Mouse (Mus musculus) small intestine, adult 2 months (tissue): ENCODE measurements around the gene Msantd3. TPM values are rescaled to one million over a fixed set of nuclear protein-coding genes. Genes with fewer than 3 reads are reported as not detected.
A peak's percentile ranks its signal among the peaks of the same experiment; 100 is the strongest.

Experiments
- H3K27ac ChIP-seq: fragments of 200-500 bp; 2 replicates; pipeline ENCODE4 v1.5.1; 2012; ENCODE audit warnings: low read depth, low read length, control low read depth, inconsistent platforms; ENCODE audit not compliant: insufficient read depth
- H3K27me3 ChIP-seq: fragments of 200-500 bp; 2 replicates; pipeline ENCODE4 v1.6.1; 2012; ENCODE audit warnings: mild to moderate bottlenecking, moderate library complexity, low read length, inconsistent platforms; ENCODE audit not compliant: control insufficient read depth, insufficient read depth
- H3K36me3 ChIP-seq: fragments of 200-500 bp; 2 replicates; pipeline ENCODE4 v1.6.1; 2012; ENCODE audit warnings: mild to moderate bottlenecking, low read length, control low read depth, inconsistent platforms; ENCODE audit not compliant: control insufficient read depth, insufficient read depth
- H3K4me1 ChIP-seq: fragments of 200-500 bp; 2 replicates; pipeline ENCODE4 v1.6.1; 2012; ENCODE audit warnings: low read length, inconsistent platforms, mixed read lengths; ENCODE audit not compliant: control insufficient read depth, insufficient read depth, insufficient read length
- H3K4me3 ChIP-seq: fragments of 200-500 bp; 2 replicates; pipeline ENCODE4 v1.5.1; 2012; ENCODE audit warnings: low read depth, mild to moderate bottlenecking, control low read depth, inconsistent platforms, low read length, moderate library complexity
- CTCF ChIP-seq: fragments of 200-500 bp; IDR thresholded peaks from 2 replicates; pipeline ENCODE4 v1.5.1; 2012; ENCODE audit warnings: low read depth, mild to moderate bottlenecking, control low read depth, inconsistent platforms, low read length, moderate library complexity, mixed read lengths; ENCODE audit not compliant: insufficient replicate concordance, insufficient read length; ENCODE audit errors: extremely low read depth
- POLR2A ChIP-seq: fragments of 200-500 bp; IDR thresholded peaks from 2 replicates; pipeline ENCODE4 v1.6.1; 2012; ENCODE audit warnings: low read depth, mild to moderate bottlenecking, control low read depth, inconsistent platforms, low read length, moderate library complexity
- WGBS: fragments of 180-500 bp; shearing (Covaris S2); methylation state at CpG from one replicate; pipeline ENCODE4 v1.1.7; 2018; 5-methylcytosine and 5-hydroxymethylcytosine counted together
- polyA plus RNA-seq: library from polyadenylated mRNA; depleted of rRNA; stranded (reverse); fragments of >200 nt; gene quantifications from 2 replicates; pipeline ENCODE4 v1.2.3, GENCODE M21; 2012

Msantd3 gene
- polyA plus RNA-seq, 1 experiment: 0.58 TPM

- no peak for TF ChIP-seq CTCF
- TF ChIP-seq POLR2A: no peak
- 92% methylated on average over 5 of the region's 5 CpGs for WGBS
- H3K4me3 ChIP-seq: no peak overlapping the region
- H3K4me1 ChIP-seq: 0 out of 2 replicates have a peak, but pooled peaks cover 2% of the 10 kb centered on the region
- no peak overlapping the region for H3K27ac ChIP-seq
- H3K36me3 ChIP-seq: no peaks in the 10 kb centered on the region
- H3K27me3 ChIP-seq: no peaks in the 10 kb centered on the region; the same call in 1 of the 2 replicates
Measured at GRCm38 (mm10) chr4:48537024-48537423, 2.7 kb upstream of the Msantd3 start.

- TF ChIP-seq CTCF: no peak
- H3K4me1 ChIP-seq: 0 out of 2 replicates have a peak, but pooled peaks cover 2% of the 10 kb centered on the region
- H3K36me3 ChIP-seq: no peaks in the 10 kb centered on the region
- no peak overlapping the region for H3K4me3 ChIP-seq
- no peak overlapping the region for H3K27ac ChIP-seq
- 61% methylated on average over 2 of the region's 2 CpGs for WGBS
- no peaks in the 10 kb centered on the region; the same call in 1 of the 2 replicates for H3K27me3 ChIP-seq
Measured at GRCm38 (mm10) chr4:48538581-48538980, 1.2 kb upstream of the Msantd3 start.

GRCm38 (mm10) chr4:48540576-48541111 lies 909 bp downstream of the Msantd3 start:
- TF ChIP-seq POLR2A (no peak), CTCF (no peak)
- WGBS: under 1% methylated on average over 50 of the region's 50 CpGs
- H3K36me3 ChIP-seq: no peaks in the 10 kb centered on the region

GRCm38 (mm10) chr4:48541526-48542250 lies 2.0 kb downstream of the Msantd3 start:
- TF ChIP-seq POLR2A (no peak), CTCF (no peak)
- H3K4me3 ChIP-seq: peak overlapping the region; percentile 38
- WGBS: 79% methylated on average over 15 of the region's 15 CpGs
- H3K36me3 ChIP-seq: no peaks in the 10 kb centered on the region
- H3K4me1 ChIP-seq: peaks cover 4% of the 10 kb centered on the region; the same call in 1 of the 2 replicates
- no peaks in the 10 kb centered on the region; the same call in 1 of the 2 replicates for H3K27me3 ChIP-seq
- H3K27ac ChIP-seq: no peak overlapping the region

More at GRCm38 (mm10) chr4:48540576-48541111, 909 bp downstream of the Msantd3 start:
- Histone ChIP-seq H3K27me3 (no peaks in the 10 kb centered on the region; the same call in 1 of the 2 replicates), H3K4me3 (peak overlapping the region; percentile 69), H3K4me1 (peaks cover 2% of the 10 kb centered on the region; the same call in 1 of the 2 replicates), H3K27ac (no peak overlapping the region)

- no peaks in the 10 kb centered on the region for H3K36me3 ChIP-seq
- no peaks in the 10 kb centered on the region; the same call in 1 of the 2 replicates for H3K27me3 ChIP-seq
- H3K4me1 ChIP-seq: peaks cover 4% of the 10 kb centered on the region; the same call in 1 of the 2 replicates
- no peak overlapping the region for H3K4me3 ChIP-seq
- WGBS: 66% methylated on average over 5 of the region's 5 CpGs
- no peak overlapping the region for H3K27ac ChIP-seq
- TF ChIP-seq CTCF (no peak), POLR2A (no peak)
Measured at GRCm38 (mm10) chr4:48542351-48542750, 2.6 kb downstream of the Msantd3 start.

GRCm38 (mm10) chr4:48543071-48543865 lies 3.5 kb downstream of the Msantd3 start:
- Histone ChIP-seq H3K4me3 (no peak overlapping the region), H3K36me3 (no peaks in the 10 kb centered on the region), H3K27me3 (no peaks in the 10 kb centered on the region; the same call in 1 of the 2 replicates), H3K27ac (no peak overlapping the region), H3K4me1 (peaks cover 4% of the 10 kb centered on the region; the same call in 1 of the 2 replicates)
- WGBS: 70% methylated on average over 6 of the region's 6 CpGs
- no peak for TF ChIP-seq POLR2A
- TF ChIP-seq CTCF: no peak
